Mouse (Mus musculus) embryonic fibroblast, embryonic 13.5 days (primary cell): ENCODE results near the gene Junb.

Experiments
- CTCF ChIP-seq: IDR thresholded peaks from 2 replicates; pipeline ENCODE4 v1.5.1; 2011; ENCODE audit warnings: mild to moderate bottlenecking, control low read depth, low read length, moderate library complexity, borderline replicate concordance; ENCODE audit not compliant: insufficient read depth
- POLR2A ChIP-seq: IDR thresholded peaks from 2 replicates; pipeline ENCODE4 v1.6.1; 2011; ENCODE audit warnings: low read depth, mild to moderate bottlenecking, control low read depth, low read length, moderate library complexity

GRCm38 (mm10) chr8:84979599-84980421 lies 1.3 kb upstream of the Junb start:
- TF ChIP-seq CTCF = no peak
- TF ChIP-seq POLR2A = no peak
